Mouse (Mus musculus) heart, embryonic 11.5 days (tissue): Measurements from ENCODE around the gene Gm1123. TPM values are rescaled to one million over a fixed set of nuclear protein-coding genes. Genes with fewer than 3 reads are reported as not detected.

Experiments
- ATAC-seq: fragments of 200-750 bp; cut with Nextera tagmentation; replicated peaks from 2 replicates; pipeline ENCODE4 v1.8.0; 2017; ENCODE audit warnings: moderate library complexity; ENCODE audit not compliant: insufficient number of reproducible peaks, low FRiP score, low TSS enrichment
- H3K27ac ChIP-seq: fragments of 300-500 bp; sonication (generic); 2 replicates; pipeline ENCODE4 v1.5.1; 2014; ENCODE audit warnings: mild to moderate bottlenecking, low read depth, low read length
- H3K27me3 ChIP-seq: fragments of 300-500 bp; sonication (generic); 2 replicates; pipeline ENCODE4 v1.6.1; 2014; ENCODE audit warnings: mild to moderate bottlenecking, low read length, mixed read lengths; ENCODE audit not compliant: control insufficient read depth, insufficient read depth
- H3K36me3 ChIP-seq: fragments of 300-500 bp; sonication (generic); 2 replicates; pipeline ENCODE4 v1.6.1; 2014; ENCODE audit warnings: mild to moderate bottlenecking, low read length, moderate library complexity, mixed read lengths; ENCODE audit not compliant: control insufficient read depth, insufficient read depth
- H3K4me1 ChIP-seq: fragments of 300-500 bp; sonication (generic); 2 replicates; pipeline ENCODE4 v1.6.1; 2014; ENCODE audit warnings: low read length; ENCODE audit not compliant: control insufficient read depth, insufficient read depth
- H3K4me2 ChIP-seq: fragments of 300-500 bp; sonication (generic); 2 replicates; pipeline ENCODE4 v1.6.1; 2014; ENCODE audit warnings: mild to moderate bottlenecking, moderate library complexity
- H3K4me3 ChIP-seq: fragments of 300-500 bp; sonication (generic); 2 replicates; pipeline ENCODE4 v1.5.1; 2014; ENCODE audit warnings: low read depth, low read length
- H3K9ac ChIP-seq: fragments of 300-500 bp; sonication (generic); 2 replicates; pipeline ENCODE4 v1.6.1; 2014; ENCODE audit warnings: mild to moderate bottlenecking, low read depth, low read length, moderate library complexity
- H3K9me3 ChIP-seq: fragments of 300-500 bp; sonication (generic); replicated peaks from 2 replicates; pipeline ENCODE4 v1.6.1; 2016; ENCODE audit warnings: low read length; ENCODE audit not compliant: control insufficient read depth
- WGBS: fragments of 180-500 bp; shearing (Covaris S2); extraction: QIAGEN DNeasy Blood & Tissue Kit; methylation state at CpG from one replicate; pipeline ENCODE4 v1.1.7; 2014; ENCODE audit not compliant: insufficient replicate concordance; 5-methylcytosine and 5-hydroxymethylcytosine counted together
- polyA plus RNA-seq: library from polyadenylated mRNA; unstranded; fragments of >200 nt; fragmentation: Nextera tagmentation; extraction: Ambion mirVana; gene quantifications from 2 replicates; pipeline ENCODE4 v1.2.1, GENCODE M21; 2014

The Gm1123 gene
- polyA plus RNA-seq, 1 experiment from 2014 or later = 0.10 TPM

- Histone ChIP-seq H3K4me1 (no peaks in the 10 kb centered on the region), H3K36me3 (no peaks in the 10 kb centered on the region), H3K27ac (no peak overlapping the region), H3K4me3 (peak overlapping the region; percentile 48), H3K9me3 (no peaks in the 10 kb centered on the region), H3K27me3 (peaks cover 62% of the 10 kb centered on the region), H3K9ac (peak overlapping the region; percentile 39; the same call in 1 of the 2 replicates), H3K4me2 (peak overlapping the region; percentile 83)
- under 1% methylated on average over 39 of the region's 40 CpGs for WGBS
- no peak for ATAC-seq
Observed at GRCm38 (mm10) chr9:98973101-98973521, 62.4 kb downstream of the Gm1123 start.

- Histone ChIP-seq H3K4me3 (no peak overlapping the region), H3K27me3 (peaks cover 72% of the 10 kb centered on the region), H3K4me2 (peak overlapping the region; percentile 40), H3K27ac (no peak overlapping the region), H3K4me1 (0 out of 2 replicates have a peak, but pooled peaks cover 2% of the 10 kb centered on the region), H3K9ac (no peak overlapping the region), H3K9me3 (no peaks in the 10 kb centered on the region), H3K36me3 (no peaks in the 10 kb centered on the region)
- ATAC-seq = no peak
- WGBS = 1% methylated on average over 18 of the region's 18 CpGs
Observed at GRCm38 (mm10) chr9:98965084-98965483, 70.4 kb downstream of the Gm1123 start.

- 0 out of 2 replicates have a peak, but pooled peaks cover 2% of the 10 kb centered on the region for H3K4me1 ChIP-seq
- H3K27ac ChIP-seq = no peak overlapping the region
- no peak overlapping the region for H3K9ac ChIP-seq
- H3K4me3 ChIP-seq = no peak overlapping the region
- 7% methylated on average over 18 of the region's 18 CpGs for WGBS
- no peak for ATAC-seq
- H3K27me3 ChIP-seq = peaks cover 81% of the 10 kb centered on the region
- no peaks in the 10 kb centered on the region for H3K36me3 ChIP-seq
- H3K9me3 ChIP-seq = no peaks in the 10 kb centered on the region
- no peak overlapping the region for H3K4me2 ChIP-seq
Observed at GRCm38 (mm10) chr9:98963661-98964060, 71.9 kb downstream of the Gm1123 start.

GRCm38 (mm10) chr9:98962478-98963142, 72.9 kb downstream of the Gm1123 start:
- peaks cover 89% of the 10 kb centered on the region for H3K27me3 ChIP-seq
- H3K4me2 ChIP-seq = no peak overlapping the region
- no peaks in the 10 kb centered on the region for H3K9me3 ChIP-seq
- no peak overlapping the region for H3K27ac ChIP-seq
- no peak overlapping the region for H3K9ac ChIP-seq
- WGBS = 1% methylated on average over 20 of the region's 20 CpGs
- H3K4me1 ChIP-seq = 0 out of 2 replicates have a peak, but pooled peaks cover 2% of the 10 kb centered on the region
- no peaks in the 10 kb centered on the region for H3K36me3 ChIP-seq
- H3K4me3 ChIP-seq = no peak overlapping the region
- ATAC-seq = no peak

GRCm38 (mm10) chr9:98961591-98962477, 73.7 kb downstream of the Gm1123 start:
- Histone ChIP-seq H3K4me2 (no peak overlapping the region), H3K9me3 (no peaks in the 10 kb centered on the region), H3K9ac (no peak overlapping the region), H3K4me1 (peaks cover 6% of the 10 kb centered on the region), H3K27ac (no peak overlapping the region), H3K4me3 (no peak overlapping the region), H3K27me3 (peaks cover 88% of the 10 kb centered on the region), H3K36me3 (no peaks in the 10 kb centered on the region)
- ATAC-seq = no peak
- 12% methylated on average over 22 of the region's 22 CpGs for WGBS

- 19% methylated on average over 5 of the region's 5 CpGs for WGBS
- peaks cover 92% of the 10 kb centered on the region for H3K27me3 ChIP-seq
- H3K9ac ChIP-seq = no peak overlapping the region
- no peak overlapping the region for H3K4me3 ChIP-seq
- peaks cover 20% of the 10 kb centered on the region for H3K4me1 ChIP-seq
- H3K36me3 ChIP-seq = no peaks in the 10 kb centered on the region
- no peaks in the 10 kb centered on the region for H3K9me3 ChIP-seq
- H3K4me2 ChIP-seq = no peak overlapping the region
- H3K27ac ChIP-seq = no peak overlapping the region
- no peak for ATAC-seq
Observed at GRCm38 (mm10) chr9:98960348-98960747, 75.2 kb downstream of the Gm1123 start.

GRCm38 (mm10) chr9:98959851-98960250, 75.7 kb downstream of the Gm1123 start:
- Histone ChIP-seq H3K9ac (no peak overlapping the region), H3K4me2 (no peak overlapping the region), H3K9me3 (no peaks in the 10 kb centered on the region), H3K4me1 (peaks cover 25% of the 10 kb centered on the region), H3K4me3 (no peak overlapping the region), H3K27ac (no peak overlapping the region), H3K27me3 (peaks cover 92% of the 10 kb centered on the region), H3K36me3 (no peaks in the 10 kb centered on the region)
- ATAC-seq = no peak
- 34% methylated on average over 3 of the region's 3 CpGs for WGBS

- WGBS = 5% methylated on average over 6 of the region's 6 CpGs
Observed at GRCm38 (mm10) chr9:98958628-98959027, 76.9 kb downstream of the Gm1123 start.

More at GRCm38 (mm10) chr9:98958628-98959027, 76.9 kb downstream of the Gm1123 start:
- Histone ChIP-seq H3K36me3 (no peaks in the 10 kb centered on the region), H3K9me3 (no peaks in the 10 kb centered on the region), H3K27me3 (peaks cover 94% of the 10 kb centered on the region), H3K4me3 (no peak overlapping the region), H3K4me2 (no peak overlapping the region), H3K27ac (no peak overlapping the region), H3K9ac (no peak overlapping the region), H3K4me1 (peaks cover 27% of the 10 kb centered on the region)
- no peak for ATAC-seq
